Mouse (Mus musculus) megakaryocyte, embryonic 14.5 days (primary cell): ENCODE measurements at regions not wholly inside any gene's neighbourhood (a gene's known extent, or its start where the extent isn't known, plus 50 kb on each side); places are given as distances from the start of the nearest gene placed in this dataset.

Source experiments
- H3K27me3 ChIP-seq: replicated peaks from 2 replicates; pipeline ENCODE3; 2012; ENCODE audit warnings: inconsistent platforms
- H3K36me3 ChIP-seq: replicated peaks from 2 replicates; pipeline ENCODE3; 2012; ENCODE audit warnings: low read length, inconsistent platforms, mixed read lengths
- H3K4me1 ChIP-seq: 2 replicates; pipeline ENCODE4 v1.6.1; 2012; ENCODE audit warnings: inconsistent platforms
- H3K4me3 ChIP-seq: replicated peaks from 2 replicates; pipeline ENCODE3; 2012; ENCODE audit warnings: moderate library complexity, mild to moderate bottlenecking, inconsistent platforms
- H3K9me3 ChIP-seq: 2 replicates; pipeline ENCODE4 v1.6.1; 2012; ENCODE audit warnings: inconsistent platforms
- FLI1 ChIP-seq: IDR thresholded peaks from 2 replicates; pipeline ENCODE4 v1.6.1; 2012; ENCODE audit warnings: low read length, inconsistent platforms, mixed read lengths
- GATA1 ChIP-seq: IDR thresholded peaks from 3 replicates; pipeline ENCODE4 v1.6.1; 2012; ENCODE audit warnings: mixed read lengths, low read length, inconsistent platforms, borderline replicate concordance

DNA sequence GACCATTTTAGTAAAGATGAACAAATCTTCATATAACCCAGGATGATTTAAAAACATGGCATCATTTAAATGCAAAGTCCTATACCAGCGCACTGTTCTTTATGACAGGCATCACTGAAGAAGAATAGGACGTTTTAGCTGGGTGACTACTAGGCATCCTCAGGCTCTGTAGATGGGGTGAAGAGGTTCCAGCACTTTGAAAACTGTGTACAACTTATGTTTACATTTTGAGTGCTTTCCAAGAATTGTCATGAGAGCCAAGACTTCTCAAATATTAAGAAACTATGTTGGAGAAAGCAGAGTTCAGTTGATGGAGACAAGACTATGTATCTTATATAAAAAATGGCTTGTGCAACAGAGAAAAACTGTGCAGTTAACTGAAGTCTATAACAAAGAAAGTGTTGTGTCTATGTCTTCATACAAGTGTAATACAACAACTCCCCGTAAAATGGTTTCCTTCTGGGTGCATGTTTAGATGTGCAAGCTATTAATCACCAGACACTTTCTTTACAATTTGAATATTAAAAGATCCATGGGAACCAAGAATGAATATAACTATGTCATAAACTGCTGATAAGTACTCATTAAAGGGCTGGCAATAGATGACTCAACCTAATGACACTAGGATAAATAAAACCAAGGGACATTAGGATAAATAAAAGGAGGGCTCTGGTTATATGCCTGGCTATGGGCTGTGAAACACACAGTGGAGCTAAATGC lies 158.5 kb upstream of the Itga4 start:
- TF ChIP-seq FLI1 (no peak), GATA1 (no peak)
- Histone ChIP-seq H3K4me1 (peaks cover 4% of the 10 kb centered on the region; the same call in 1 of the 2 replicates), H3K27me3 (no peaks in the 10 kb centered on the region), H3K9me3 (no peaks in the 10 kb centered on the region), H3K36me3 (no peaks in the 10 kb centered on the region), H3K4me3 (no peak overlapping the region)

DNA sequence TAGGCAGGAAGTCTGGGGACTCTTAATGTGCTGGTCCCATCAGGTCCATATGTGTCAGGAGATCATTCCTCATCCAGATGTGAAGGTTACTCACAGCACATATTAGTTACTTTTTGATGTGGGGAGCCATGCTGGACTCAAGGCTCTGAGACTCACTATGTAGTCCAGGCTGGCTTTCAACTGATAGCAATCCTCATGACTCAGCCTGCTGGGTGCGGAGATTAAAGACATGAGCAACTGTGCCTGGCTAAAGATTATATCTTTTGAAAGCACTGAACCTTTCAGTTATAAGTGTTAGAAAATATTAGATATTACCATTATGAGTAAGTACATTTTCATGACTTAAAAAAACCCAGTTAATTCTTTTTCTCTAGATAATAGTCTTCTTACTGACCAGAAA lies 155.6 kb upstream of the Itga4 start:
- Histone ChIP-seq H3K9me3 (no peaks in the 10 kb centered on the region), H3K4me3 (no peak overlapping the region), H3K27me3 (no peaks in the 10 kb centered on the region), H3K4me1 (0 out of 2 replicates have a peak, but pooled peaks cover 4% of the 10 kb centered on the region), H3K36me3 (no peaks in the 10 kb centered on the region)
- no peak for TF ChIP-seq GATA1
- no peak for TF ChIP-seq FLI1

DNA sequence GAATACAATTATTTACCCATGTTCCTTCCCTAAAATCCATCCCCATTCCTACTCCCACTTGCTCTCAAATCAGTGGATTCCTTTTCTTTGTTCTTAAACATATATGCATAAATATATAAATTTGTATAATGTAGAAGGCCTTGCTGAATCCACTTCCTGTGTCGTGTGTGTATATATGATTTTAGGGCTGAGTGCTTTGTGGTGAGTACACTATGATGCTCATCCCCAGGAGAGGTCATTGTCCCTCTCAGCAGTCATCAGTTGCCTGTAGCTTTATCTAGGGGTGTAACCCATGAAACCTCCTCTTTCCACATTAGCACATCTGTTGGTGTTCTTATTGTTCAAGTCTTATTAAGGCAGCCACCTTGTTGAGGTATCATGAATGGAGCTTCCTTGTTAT lies 143.6 kb upstream of the Itga4 start:
- H3K4me1 ChIP-seq: peaks cover 10% of the 10 kb centered on the region
- TF ChIP-seq FLI1 (no peak), GATA1 (no peak)
- H3K9me3 ChIP-seq: no peaks in the 10 kb centered on the region

GRCm38 (mm10) chr2:79112076-79112475 lies 143.2 kb upstream of the Itga4 start:
- no peaks in the 10 kb centered on the region for H3K36me3 ChIP-seq
- no peaks in the 10 kb centered on the region for H3K9me3 ChIP-seq
- no peak for TF ChIP-seq GATA1
- no peak for TF ChIP-seq FLI1
- peaks cover 10% of the 10 kb centered on the region for H3K4me1 ChIP-seq
- no peaks in the 10 kb centered on the region for H3K27me3 ChIP-seq
- H3K4me3 ChIP-seq: no peak overlapping the region

More for the DNA sequence above, 143.6 kb upstream of the Itga4 start:
- no peaks in the 10 kb centered on the region for H3K36me3 ChIP-seq
- no peaks in the 10 kb centered on the region for H3K27me3 ChIP-seq
- H3K4me3 ChIP-seq: no peak overlapping the region

DNA sequence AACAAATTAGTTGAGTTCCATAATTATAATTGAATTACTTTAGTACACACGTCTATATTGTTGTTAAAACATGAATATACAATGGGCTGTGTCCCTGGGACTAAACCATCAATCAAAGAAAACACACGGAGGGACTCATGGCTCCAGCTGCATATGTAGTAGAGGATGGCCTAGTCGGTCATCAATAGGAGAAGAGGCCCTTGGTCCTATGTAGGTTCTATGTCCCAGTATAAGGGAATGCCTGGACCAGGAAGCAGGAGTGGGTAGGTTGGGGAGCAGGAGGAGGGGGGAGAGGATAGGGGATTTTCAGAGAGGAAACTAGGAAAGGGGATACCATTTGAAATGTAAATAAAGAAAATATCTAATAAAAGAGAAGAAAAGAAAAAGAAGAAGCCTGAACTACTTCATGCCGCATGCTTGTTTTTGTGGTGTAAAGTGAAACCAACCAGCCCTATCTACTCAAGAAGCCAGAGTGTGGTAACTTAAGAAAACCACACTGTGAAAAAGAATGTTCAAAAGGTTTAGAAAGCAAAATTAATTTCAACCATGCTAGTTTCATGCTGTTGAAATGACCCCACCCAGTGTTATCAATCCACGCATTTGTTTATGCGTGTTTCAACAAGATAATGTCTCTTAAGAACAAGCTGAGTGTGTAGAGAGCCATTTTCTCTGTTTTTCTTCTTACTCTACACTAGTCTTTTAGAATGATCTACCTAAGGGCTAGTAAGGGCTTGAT lies 134.4 kb upstream of the Itga4 start:
- Histone ChIP-seq H3K4me1 (peaks cover 11% of the 10 kb centered on the region; the same call in 1 of the 2 replicates), H3K4me3 (peak overlapping the region; percentile 71), H3K27me3 (no peaks in the 10 kb centered on the region), H3K9me3 (no peaks in the 10 kb centered on the region), H3K36me3 (no peaks in the 10 kb centered on the region)
- TF ChIP-seq FLI1 (no peak), GATA1 (no peak)

DNA sequence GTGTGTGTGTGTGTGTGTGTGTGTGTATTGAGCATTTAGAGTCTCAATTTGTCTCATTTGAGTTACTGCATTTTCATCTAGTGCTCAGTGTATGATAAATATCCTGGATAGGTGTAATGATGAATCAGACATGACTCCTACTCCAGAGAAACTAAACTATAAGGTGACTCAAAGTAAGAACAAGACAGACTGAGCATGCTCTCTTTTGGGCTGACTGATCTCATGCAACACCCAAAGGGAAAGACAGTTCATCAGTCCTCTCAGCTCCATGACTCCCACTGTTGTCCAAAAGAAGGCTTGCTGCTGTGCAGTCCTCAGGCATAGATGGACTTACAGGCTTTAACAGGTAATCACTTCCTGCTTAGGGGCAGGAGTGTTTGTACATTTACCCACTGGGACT lies 132.7 kb upstream of the Itga4 start:
- no peaks in the 10 kb centered on the region for H3K27me3 ChIP-seq
- H3K4me1 ChIP-seq: peaks cover 26% of the 10 kb centered on the region
- TF ChIP-seq FLI1 (no peak), GATA1 (no peak)
- no peak overlapping the region for H3K4me3 ChIP-seq
- no peaks in the 10 kb centered on the region for H3K9me3 ChIP-seq
- no peaks in the 10 kb centered on the region for H3K36me3 ChIP-seq

GRCm38 (mm10) chr2:79124272-79124976 lies 130.8 kb upstream of the Itga4 start:
- H3K9me3 ChIP-seq: no peaks in the 10 kb centered on the region
- no peaks in the 10 kb centered on the region for H3K36me3 ChIP-seq
- H3K27me3 ChIP-seq: no peaks in the 10 kb centered on the region
- H3K4me1 ChIP-seq: peaks cover 27% of the 10 kb centered on the region
- no peak for TF ChIP-seq FLI1
- no peak for TF ChIP-seq GATA1
- no peak overlapping the region for H3K4me3 ChIP-seq

DNA sequence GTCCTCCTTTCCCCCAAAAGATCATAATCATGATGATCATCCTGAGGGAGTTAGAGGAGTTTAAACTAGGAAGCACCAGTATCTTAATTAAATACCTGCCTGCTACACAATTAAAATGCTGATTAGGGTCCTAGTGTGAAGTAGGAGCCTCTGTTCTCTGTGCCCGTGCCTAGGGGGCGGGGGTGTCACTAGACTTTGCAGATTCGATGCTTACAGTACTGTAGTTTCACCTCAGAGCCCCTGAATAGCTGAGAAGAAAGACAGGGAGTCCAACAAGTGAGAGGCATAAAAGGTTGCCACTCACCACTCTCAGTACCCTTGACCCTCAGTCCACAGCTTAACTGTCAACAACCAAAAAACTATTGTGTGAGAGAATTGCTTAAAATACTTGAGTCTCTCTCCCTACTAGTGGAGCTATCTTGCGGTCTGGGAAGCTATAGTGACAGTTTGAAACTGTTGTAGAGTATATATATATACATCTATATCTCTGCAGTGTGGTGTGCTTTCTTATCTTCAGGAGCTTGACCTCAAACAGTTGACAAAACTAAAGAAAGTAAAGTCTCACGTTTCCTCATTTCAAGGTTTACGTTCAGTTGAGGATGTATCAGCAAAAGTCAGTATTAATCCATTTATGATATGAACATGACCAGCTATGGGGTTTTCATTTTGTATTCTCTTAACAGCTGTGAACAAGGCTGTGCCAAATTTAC lies 128.9 kb upstream of the Itga4 start:
- Histone ChIP-seq H3K27me3 (no peaks in the 10 kb centered on the region), H3K9me3 (no peaks in the 10 kb centered on the region), H3K4me1 (peaks cover 23% of the 10 kb centered on the region), H3K36me3 (no peaks in the 10 kb centered on the region), H3K4me3 (peak overlapping the region; percentile 14)
- no peak for TF ChIP-seq GATA1
- TF ChIP-seq FLI1: no peak

- Histone ChIP-seq H3K9me3 (no peaks in the 10 kb centered on the region), H3K4me1 (peaks cover 28% of the 10 kb centered on the region), H3K4me3 (no peak overlapping the region), H3K36me3 (no peaks in the 10 kb centered on the region), H3K27me3 (no peaks in the 10 kb centered on the region)
- TF ChIP-seq GATA1 (no peak), FLI1 (no peak)
These were observed 128.1 kb upstream of the Itga4 start for GRCm38 (mm10) chr2:79126996-79127741.
